Mouse (Mus musculus) kidney, embryonic 14.5 days (tissue): ENCODE data around the gene Phf5a. TPM values are rescaled to one million over a fixed set of nuclear protein-coding genes. Genes with fewer than 3 reads are reported as not detected.
"Not testable (repeated sequence)": the region's sequence is repeated elsewhere in the genome, so short reads cannot be mapped to it uniquely, and the experiment has no call there.

ENCODE experiments used
- ATAC-seq: fragments of 200-750 bp; cut with Nextera tagmentation; 2 replicates; pipeline ENCODE4 v1.8.0; 2017; ENCODE audit warnings: moderate number of reproducible peaks, mild to moderate bottlenecking, moderate TSS enrichment, moderate library complexity; ENCODE audit not compliant: low FRiP score, low TSS enrichment
- H3K27ac ChIP-seq: fragments of 300-500 bp; sonication (generic); 2 replicates; pipeline ENCODE4 v1.5.1; 2014; ENCODE audit warnings: low read depth, mild to moderate bottlenecking, low read length, moderate library complexity, mixed read lengths
- H3K27me3 ChIP-seq: fragments of 300-500 bp; sonication (generic); 2 replicates; pipeline ENCODE4 v1.6.1; 2014; ENCODE audit warnings: mild to moderate bottlenecking, low read length; ENCODE audit not compliant: control insufficient read depth, insufficient read depth
- H3K36me3 ChIP-seq: fragments of 300-500 bp; sonication (generic); 2 replicates; pipeline ENCODE4 v1.6.1; 2014; ENCODE audit warnings: low read length, mixed read lengths; ENCODE audit not compliant: control insufficient read depth, insufficient read depth
- H3K4me1 ChIP-seq: fragments of 300-500 bp; sonication (generic); 2 replicates; pipeline ENCODE4 v1.6.1; 2014; ENCODE audit warnings: low read length, mixed read lengths; ENCODE audit not compliant: control insufficient read depth, insufficient read depth
- H3K4me2 ChIP-seq: fragments of 300-500 bp; sonication (generic); replicated peaks from 2 replicates; pipeline ENCODE4 v1.6.1; 2014; ENCODE audit warnings: low read depth, mild to moderate bottlenecking, low read length
- H3K4me3 ChIP-seq: fragments of 300-500 bp; sonication (generic); 2 replicates; pipeline ENCODE4 v1.5.1; 2014; ENCODE audit warnings: mild to moderate bottlenecking, low read length
- H3K9ac ChIP-seq: fragments of 300-500 bp; sonication (generic); 2 replicates; pipeline ENCODE4 v1.6.1; 2014; ENCODE audit warnings: low read depth, mild to moderate bottlenecking, low read length, moderate library complexity
- H3K9me3 ChIP-seq: fragments of 300-500 bp; sonication (generic); 2 replicates; pipeline ENCODE4 v1.6.1; 2016; ENCODE audit warnings: low read length; ENCODE audit not compliant: control insufficient read depth
- WGBS: fragments of 180-500 bp; shearing (Covaris S2); extraction: QIAGEN DNeasy Blood & Tissue Kit; methylation state at CpG from one replicate; pipeline ENCODE4 v1.1.7; 2014; 5-methylcytosine and 5-hydroxymethylcytosine counted together
- polyA plus RNA-seq: library from polyadenylated mRNA; unstranded; fragments of >200 nt; fragmentation: Nextera tagmentation; extraction: Ambion mirVana; gene quantifications from 2 replicates; pipeline ENCODE4 v1.2.1, GENCODE M21; 2014

The Phf5a gene
- polyA plus RNA-seq, 1 experiment from 2014 or later: 192 TPM

DNA sequence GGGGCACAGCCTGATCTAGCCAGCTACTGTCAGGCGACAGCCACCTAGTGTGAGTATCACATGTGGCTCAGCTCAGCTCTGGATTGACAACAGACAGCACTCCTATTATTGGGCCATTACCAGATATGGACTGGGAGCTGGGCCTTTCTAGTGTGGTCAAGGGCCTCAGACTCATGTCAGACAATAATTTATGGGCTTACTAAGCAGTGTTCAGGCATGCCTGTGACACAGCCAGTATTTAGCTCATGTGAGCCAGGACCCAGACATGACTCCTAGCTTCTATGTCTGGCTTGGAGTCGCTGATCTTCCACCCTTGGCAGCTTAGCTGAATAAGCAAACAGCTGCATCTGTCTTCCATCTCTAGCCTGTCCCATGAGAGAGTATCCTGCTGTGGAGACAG lies 40.8 kb upstream of the Phf5a start:
- WGBS: 63% methylated on average over 2 of the region's 2 CpGs
- H3K4me3 ChIP-seq: no peak overlapping the region
- H3K27me3 ChIP-seq: no peaks in the 10 kb centered on the region
- no peak overlapping the region for H3K9ac ChIP-seq
- H3K4me2 ChIP-seq: no peak overlapping the region
- H3K27ac ChIP-seq: no peak overlapping the region
- no peaks in the 10 kb centered on the region for H3K9me3 ChIP-seq
- peaks cover 89% of the 10 kb centered on the region for H3K36me3 ChIP-seq
- ATAC-seq: no peak
- no peaks in the 10 kb centered on the region for H3K4me1 ChIP-seq

DNA sequence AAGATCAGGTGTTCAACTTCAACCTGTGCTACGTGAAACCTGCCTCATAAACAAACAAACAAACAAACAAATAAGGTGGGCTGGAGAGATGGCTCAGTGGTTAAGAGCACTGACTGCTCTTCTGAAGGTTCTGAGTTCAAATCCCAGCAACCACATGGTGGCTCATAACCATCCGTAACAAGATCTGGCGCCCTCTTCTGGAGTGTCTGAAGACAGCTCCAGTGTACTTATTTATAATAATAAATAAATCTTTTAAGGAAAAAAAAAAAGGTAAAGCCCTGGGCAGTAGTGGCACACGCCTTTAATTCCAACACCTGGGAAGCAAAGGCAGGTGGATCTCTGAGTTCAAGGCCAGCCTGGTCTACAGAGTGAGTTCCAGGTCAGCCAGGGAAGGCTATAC lies 37.1 kb upstream of the Phf5a start:
- ATAC-seq, H3K4me3 ChIP-seq, H3K4me1 ChIP-seq, H3K9me3 ChIP-seq, H3K9ac ChIP-seq, H3K4me2 ChIP-seq, H3K27me3 ChIP-seq, H3K27ac ChIP-seq: not testable (repeated sequence)
- H3K36me3 ChIP-seq: peaks cover 94% of the 10 kb centered on the region
- WGBS: 89% methylated on average over 4 of the region's 4 CpGs

DNA sequence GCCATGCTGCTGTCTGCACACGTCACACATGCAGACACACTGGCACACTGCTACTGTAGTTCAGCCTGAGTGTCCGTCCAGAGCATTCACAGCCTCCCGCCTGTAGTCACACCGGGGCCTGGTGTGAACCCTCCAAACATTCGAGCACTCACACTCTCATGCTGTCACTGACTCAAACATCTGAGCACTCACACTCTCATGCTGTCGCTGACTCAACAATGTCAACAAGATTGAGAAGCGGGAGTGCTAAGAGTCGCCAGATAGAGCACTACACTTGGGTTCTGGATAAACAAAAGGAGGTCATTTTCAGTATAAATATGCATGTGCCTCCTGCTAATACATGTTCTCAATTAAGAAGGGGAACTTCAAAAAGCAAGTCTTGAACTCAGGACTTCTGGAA lies 36.2 kb upstream of the Phf5a start:
- 91% methylated on average over 8 of the region's 8 CpGs for WGBS
- H3K36me3 ChIP-seq: peaks cover 93% of the 10 kb centered on the region

DNA sequence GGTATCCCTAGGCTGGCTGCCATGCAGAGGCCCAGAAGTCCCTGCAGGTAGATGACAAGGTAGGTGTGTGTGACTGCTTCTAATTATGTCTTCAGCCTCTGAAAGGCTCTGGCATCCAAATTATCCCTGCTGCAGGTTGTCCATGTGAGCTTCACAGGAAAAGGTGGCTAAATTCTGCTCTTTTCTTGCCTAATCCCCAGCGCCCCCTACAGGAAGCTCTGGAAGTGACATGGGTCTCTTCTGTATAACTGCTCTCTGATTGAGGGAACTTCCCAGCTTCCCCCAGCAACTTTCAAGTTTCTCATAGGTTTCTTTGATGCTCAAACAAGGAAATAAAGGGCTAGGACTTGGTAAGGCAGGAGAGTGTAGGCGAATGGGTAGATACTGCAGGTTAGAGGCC lies 33.2 kb upstream of the Phf5a start:
- no peaks in the 10 kb centered on the region for H3K4me1 ChIP-seq
- peaks cover 92% of the 10 kb centered on the region for H3K36me3 ChIP-seq
- no peak overlapping the region for H3K4me3 ChIP-seq
- H3K9me3 ChIP-seq: no peaks in the 10 kb centered on the region
- H3K9ac ChIP-seq: no peak overlapping the region
- 42% methylated on average over 2 of the region's 2 CpGs for WGBS
- H3K27ac ChIP-seq: no peak overlapping the region
- no peaks in the 10 kb centered on the region for H3K27me3 ChIP-seq
- no peak for ATAC-seq
- H3K4me2 ChIP-seq: no peak overlapping the region

More for the DNA sequence above, 36.2 kb upstream of the Phf5a start:
- H3K4me2 ChIP-seq: no peak overlapping the region
- no peak overlapping the region for H3K27ac ChIP-seq
- H3K9ac ChIP-seq: no peak overlapping the region
- H3K4me3 ChIP-seq: no peak overlapping the region
- H3K4me1 ChIP-seq: no peaks in the 10 kb centered on the region
- no peaks in the 10 kb centered on the region for H3K27me3 ChIP-seq
- no peaks in the 10 kb centered on the region for H3K9me3 ChIP-seq
- no peak for ATAC-seq

DNA sequence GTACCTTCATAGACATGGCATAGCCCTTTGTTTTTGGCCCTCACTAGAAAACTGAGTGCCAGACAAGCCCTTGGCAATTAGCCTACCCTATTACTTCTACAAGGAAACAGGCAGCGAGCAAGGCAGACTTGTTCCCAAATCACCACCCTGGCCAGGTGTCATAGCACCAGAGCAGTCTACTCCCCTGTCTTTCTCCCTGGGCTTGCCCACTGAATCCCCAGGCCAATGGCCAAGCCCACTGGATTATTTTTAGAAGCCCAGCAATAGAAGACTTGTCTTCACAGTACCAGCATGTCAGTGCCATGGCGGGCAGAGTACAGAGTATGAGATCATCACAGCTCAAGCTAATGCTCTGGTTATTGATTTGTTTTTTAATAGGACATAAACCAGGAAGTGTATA lies 27.0 kb upstream of the Phf5a start:
- no peak for ATAC-seq
- WGBS: 97% methylated on average over 2 of the region's 2 CpGs
- H3K36me3 ChIP-seq: peaks cover 75% of the 10 kb centered on the region
- no peaks in the 10 kb centered on the region for H3K27me3 ChIP-seq
- H3K4me3 ChIP-seq: no peak overlapping the region
- H3K4me2 ChIP-seq: no peak overlapping the region
- no peak overlapping the region for H3K27ac ChIP-seq
- H3K9ac ChIP-seq: no peak overlapping the region
- no peaks in the 10 kb centered on the region for H3K9me3 ChIP-seq
- H3K4me1 ChIP-seq: no peaks in the 10 kb centered on the region

DNA sequence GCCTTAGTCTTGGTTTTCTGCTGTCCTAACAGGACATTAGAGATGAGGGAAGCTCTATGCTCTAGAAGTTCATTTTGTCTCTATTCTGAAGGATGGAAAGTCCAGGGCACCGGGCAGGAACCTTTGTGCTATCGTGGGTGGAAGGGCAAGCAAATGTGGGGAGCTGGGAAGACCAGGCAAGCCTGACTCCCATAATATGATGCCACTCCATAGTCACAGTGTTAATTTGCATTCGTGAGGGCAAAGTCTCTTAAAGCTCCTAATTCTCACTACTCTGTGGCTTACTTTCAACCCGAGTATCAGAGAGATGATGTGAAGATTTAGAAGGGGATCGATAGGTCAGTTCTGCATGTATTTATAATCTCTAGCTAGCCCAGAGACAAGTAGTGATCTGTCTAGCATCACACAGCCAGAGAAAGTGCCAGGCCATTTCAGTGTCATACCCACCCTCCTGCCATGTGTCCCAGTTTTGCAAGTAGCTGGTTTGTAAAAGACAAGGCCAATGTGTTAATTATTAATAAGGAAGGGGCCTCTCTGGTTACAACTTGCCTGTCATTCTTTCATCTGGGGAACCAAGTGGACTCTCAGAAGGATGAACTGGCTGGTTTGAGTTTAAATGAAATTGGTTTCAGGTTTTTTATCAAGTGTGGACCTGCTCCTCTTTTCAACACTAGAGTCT lies 26.0 kb upstream of the Phf5a start:
- Histone ChIP-seq H3K27me3 (no peaks in the 10 kb centered on the region), H3K9me3 (no peaks in the 10 kb centered on the region), H3K36me3 (peaks cover 69% of the 10 kb centered on the region), H3K4me3 (no peak overlapping the region), H3K9ac (no peak overlapping the region), H3K4me1 (no peaks in the 10 kb centered on the region), H3K4me2 (no peak overlapping the region), H3K27ac (no peak overlapping the region)
- ATAC-seq: no peak
- 89% methylated on average over 5 of the region's 5 CpGs for WGBS

DNA sequence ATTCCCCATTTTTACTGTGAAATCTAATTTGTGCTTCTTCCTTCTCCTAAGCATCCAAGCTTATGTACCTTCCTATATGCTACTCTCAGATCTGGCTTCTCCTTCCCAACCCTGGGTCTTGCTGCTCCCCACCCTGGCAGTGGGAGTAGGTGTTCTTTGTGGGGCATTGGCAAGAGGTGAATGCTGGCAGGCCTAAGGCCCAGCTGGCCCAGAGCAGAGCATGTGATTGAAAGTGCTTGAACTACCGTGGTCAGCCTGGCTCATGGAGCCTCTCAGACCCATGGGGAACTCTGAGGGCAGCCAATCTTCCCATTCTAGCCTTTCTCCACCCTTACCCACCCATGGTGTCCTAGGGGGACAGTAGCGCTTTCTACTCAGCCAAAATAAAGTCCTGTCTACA lies 24.7 kb upstream of the Phf5a start:
- H3K4me1 ChIP-seq: no peaks in the 10 kb centered on the region
- ATAC-seq: no peak
- no peaks in the 10 kb centered on the region for H3K9me3 ChIP-seq
- no peak overlapping the region for H3K4me3 ChIP-seq
- H3K4me2 ChIP-seq: no peak overlapping the region
- no peaks in the 10 kb centered on the region for H3K27me3 ChIP-seq
- WGBS: 91% methylated on average over 2 of the region's 2 CpGs
- H3K36me3 ChIP-seq: peaks cover 68% of the 10 kb centered on the region
- H3K27ac ChIP-seq: no peak overlapping the region
- no peak overlapping the region for H3K9ac ChIP-seq

DNA sequence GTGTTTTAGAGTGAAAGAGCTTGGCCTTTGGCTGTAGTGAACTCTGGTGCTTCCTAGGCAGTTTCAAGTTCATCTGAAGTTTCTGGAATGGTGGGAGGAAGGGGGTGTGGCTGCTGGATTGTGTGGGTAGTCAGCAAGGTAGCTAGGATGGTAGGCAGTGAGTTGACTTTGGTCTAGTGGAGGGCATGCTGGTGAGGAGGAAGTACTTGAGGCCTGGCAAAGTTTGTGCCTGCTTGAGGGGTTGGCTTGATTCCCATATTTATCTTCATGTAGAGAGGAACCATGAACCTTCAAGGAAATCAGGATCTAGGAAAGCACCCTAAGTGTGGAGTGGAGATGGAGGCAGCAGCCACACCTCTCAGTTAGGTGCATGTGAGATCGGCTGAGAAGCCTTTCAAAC lies 22.3 kb upstream of the Phf5a start:
- Histone ChIP-seq H3K4me1 (no peaks in the 10 kb centered on the region), H3K27me3 (no peaks in the 10 kb centered on the region), H3K9me3 (no peaks in the 10 kb centered on the region), H3K4me3 (no peak overlapping the region), H3K27ac (no peak overlapping the region), H3K36me3 (peaks cover 71% of the 10 kb centered on the region), H3K9ac (no peak overlapping the region), H3K4me2 (no peak overlapping the region)
- 94% methylated on average over 1 of the region's 1 CpGs for WGBS
- no peak for ATAC-seq

DNA sequence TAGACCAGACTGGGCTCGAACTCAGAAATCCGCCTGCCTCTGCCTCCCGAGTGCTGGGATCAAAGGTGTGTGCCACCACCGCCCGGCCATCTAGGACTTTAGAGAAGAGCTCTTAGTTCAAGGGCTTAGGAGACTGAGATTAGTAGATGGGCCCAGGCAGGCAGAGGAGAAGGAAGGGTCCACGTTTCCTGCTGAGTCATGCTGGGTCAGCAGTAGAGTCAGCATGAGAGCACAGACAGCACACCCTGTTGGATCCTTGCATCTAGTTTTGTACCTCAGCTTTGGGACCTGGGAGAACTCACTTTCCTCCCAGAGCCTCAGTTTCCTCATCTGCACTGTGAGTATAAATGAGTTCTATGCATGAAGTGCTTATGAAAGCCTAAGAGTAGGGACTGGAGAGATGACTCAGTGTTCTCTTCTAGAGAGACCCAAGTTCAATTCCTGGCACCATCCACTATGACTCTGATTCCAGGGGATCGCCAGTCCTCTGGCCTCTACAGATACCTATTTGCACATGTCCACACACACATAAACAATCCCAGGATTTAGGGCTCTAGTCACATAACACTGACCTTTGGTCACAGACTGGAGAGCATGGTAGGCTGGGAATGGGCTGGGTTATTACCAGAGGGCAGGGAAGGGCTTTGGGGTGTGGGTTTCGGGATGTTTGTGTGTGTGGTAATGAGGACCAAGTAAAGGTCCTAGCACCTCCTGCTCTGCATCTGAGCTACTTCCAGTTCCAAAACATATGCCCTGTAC lies 20.3 kb upstream of the Phf5a start:
- 92% methylated on average over 8 of the region's 8 CpGs for WGBS
- H3K9ac ChIP-seq: no peak overlapping the region

More for the DNA sequence above, 20.3 kb upstream of the Phf5a start:
- Histone ChIP-seq H3K4me2 (no peak overlapping the region), H3K36me3 (peaks cover 68% of the 10 kb centered on the region), H3K4me3 (no peak overlapping the region), H3K4me1 (no peaks in the 10 kb centered on the region), H3K27ac (no peak overlapping the region), H3K27me3 (no peaks in the 10 kb centered on the region), H3K9me3 (no peaks in the 10 kb centered on the region)
- no peak for ATAC-seq
